Mouse (Mus musculus) bone marrow macrophage, adult 2 months (primary cell): ENCODE measurements around the gene Rps6ka3. TPM values are rescaled to one million over a fixed set of nuclear protein-coding genes. Genes with fewer than 3 reads are reported as not detected.

Experiments
- H3K27ac ChIP-seq: 2 replicates; pipeline ENCODE4 v1.5.1; 2012; ENCODE audit warnings: low read depth, low read length; ENCODE audit not compliant: insufficient read depth
- H3K4me1 ChIP-seq: 2 replicates; pipeline ENCODE4 v1.6.1; 2012; ENCODE audit warnings: low read length; ENCODE audit not compliant: control insufficient read depth, insufficient read depth
- H3K4me3 ChIP-seq: 2 replicates; pipeline ENCODE4 v1.5.1; 2012; ENCODE audit warnings: mild to moderate bottlenecking, low read length, moderate library complexity; ENCODE audit not compliant: insufficient read depth
- CTCF ChIP-seq: IDR thresholded peaks from 2 replicates; pipeline ENCODE4 v1.5.1; 2012; ENCODE audit warnings: low read depth, mild to moderate bottlenecking, low read length, moderate library complexity
- POLR2A ChIP-seq: IDR thresholded peaks from 2 replicates; pipeline ENCODE4 v1.6.1; 2012; ENCODE audit warnings: mild to moderate bottlenecking, low read depth, low read length, borderline replicate concordance
- polyA plus RNA-seq: library from polyadenylated mRNA; stranded (reverse); fragments of >200 nt; gene quantifications from 2 replicates; pipeline ENCODE4 v1.2.4, GENCODE M21; 2012; ENCODE audit not compliant: missing spikeins, insufficient read depth, insufficient read length

Gene Rps6ka3
- polyA plus RNA-seq, 1 experiment = 79.0 TPM

GRCm38 (mm10) chrX:159315293-159315692 lies 105.2 kb downstream of the Rps6ka3 start:
- no peak for TF ChIP-seq POLR2A
- no peak for TF ChIP-seq CTCF
- no peak overlapping the region for H3K27ac ChIP-seq
- no peak overlapping the region for H3K4me3 ChIP-seq
- H3K4me1 ChIP-seq = no peaks in the 10 kb centered on the region

- Histone ChIP-seq H3K4me3 (no peak overlapping the region), H3K4me1 (no peaks in the 10 kb centered on the region), H3K27ac (no peak overlapping the region)
- no peak for TF ChIP-seq POLR2A
- TF ChIP-seq CTCF = peak; percentile 45
These were observed 111.2 kb downstream of the Rps6ka3 start for GRCm38 (mm10) chrX:159321342-159321741.

GRCm38 (mm10) chrX:159364506-159364905 lies 154.4 kb downstream of the Rps6ka3 start:
- H3K27ac ChIP-seq = no peak overlapping the region
- TF ChIP-seq POLR2A (no peak), CTCF (no peak)
- H3K4me1 ChIP-seq = no peaks in the 10 kb centered on the region
- no peak overlapping the region for H3K4me3 ChIP-seq

DNA sequence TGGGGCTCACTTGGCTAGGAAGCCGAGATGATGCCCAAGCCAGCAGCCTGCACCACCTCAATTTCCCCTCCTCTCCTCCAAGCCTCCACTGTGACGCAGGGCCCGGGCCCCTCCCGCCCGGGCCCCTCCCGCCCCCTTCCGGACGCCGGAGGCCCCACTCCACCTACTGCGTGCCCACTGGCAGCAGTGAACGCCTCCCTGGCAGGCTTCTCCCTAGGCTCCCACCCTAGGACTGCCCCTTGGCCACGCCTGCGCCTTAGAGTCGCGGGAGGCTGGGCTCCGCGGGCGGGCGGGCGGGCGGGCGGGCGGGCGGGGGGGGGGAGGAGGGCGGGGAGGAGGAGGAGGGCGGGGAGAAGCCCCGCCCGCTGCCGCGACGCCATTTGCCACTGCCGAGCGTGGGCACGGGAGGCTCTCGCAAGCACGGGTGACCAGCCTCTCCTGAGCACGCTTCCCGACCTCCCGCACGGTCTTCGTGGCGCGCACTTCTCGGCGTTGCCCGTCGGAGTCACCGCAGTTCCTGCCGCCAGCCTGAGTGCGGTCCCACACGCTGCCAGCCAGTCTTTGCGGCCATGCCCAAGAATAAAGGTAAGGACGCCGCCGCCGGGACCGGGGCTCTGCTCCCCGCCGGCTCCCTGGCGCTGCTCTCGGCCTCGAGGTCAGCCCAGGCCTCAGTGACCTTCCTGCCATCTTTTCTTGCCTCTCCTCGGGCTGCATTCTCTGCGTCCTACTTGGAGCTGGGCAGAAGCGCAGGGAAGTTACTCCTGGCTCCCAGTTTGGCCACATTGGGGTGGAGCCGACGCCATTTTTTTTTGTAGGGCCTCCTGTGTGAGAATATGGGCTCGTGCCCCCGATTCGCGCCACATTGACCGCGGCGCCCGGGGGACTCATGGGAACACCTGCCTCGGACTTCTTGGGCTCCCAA lies 162.0 kb downstream of the Rps6ka3 start, which contains the start of gene Eif1ax:
Gene Eif1ax (plus strand): TSS at position 348 of the 922 bp plus-strand sequence.
- TF ChIP-seq POLR2A = no peak
- no peak for TF ChIP-seq CTCF
- peak within 1 kb of the TSS; percentile 37 for H3K27ac ChIP-seq

DNA sequence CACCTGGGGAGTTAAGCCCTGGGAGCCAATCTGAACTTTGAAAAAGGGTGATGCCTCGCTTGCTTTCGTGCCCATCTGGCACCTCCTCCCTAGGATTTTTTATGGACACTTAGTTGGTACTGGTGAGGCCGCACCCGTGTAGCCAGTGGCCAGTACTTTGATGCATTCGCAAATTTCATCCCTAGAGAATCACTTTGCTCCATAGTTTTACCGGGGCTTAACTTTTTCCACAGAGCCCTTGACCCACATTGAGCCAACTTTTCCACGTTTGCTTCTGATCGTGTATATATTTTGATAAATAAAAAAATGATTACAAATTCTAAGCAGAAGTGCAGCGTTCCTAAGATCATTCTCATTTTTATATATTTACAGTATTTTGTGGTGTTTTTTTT lies 162.6 kb downstream of the Rps6ka3 start:
- Histone ChIP-seq H3K27ac (peak overlapping the region; percentile 37), H3K4me1 (peaks cover 6% of the 10 kb centered on the region; the same call in 1 of the 2 replicates), H3K4me3 (peak overlapping the region; percentile 92)
- TF ChIP-seq POLR2A (no peak), CTCF (no peak)

More for the DNA sequence above, 162.0 kb downstream of the Rps6ka3 start, which contains the start of gene Eif1ax:
- Histone ChIP-seq H3K4me1 (peaks cover 6% of the 10 kb centered on the region; the same call in 1 of the 2 replicates), H3K4me3 (peak within 1 kb of the TSS; percentile 92)

DNA sequence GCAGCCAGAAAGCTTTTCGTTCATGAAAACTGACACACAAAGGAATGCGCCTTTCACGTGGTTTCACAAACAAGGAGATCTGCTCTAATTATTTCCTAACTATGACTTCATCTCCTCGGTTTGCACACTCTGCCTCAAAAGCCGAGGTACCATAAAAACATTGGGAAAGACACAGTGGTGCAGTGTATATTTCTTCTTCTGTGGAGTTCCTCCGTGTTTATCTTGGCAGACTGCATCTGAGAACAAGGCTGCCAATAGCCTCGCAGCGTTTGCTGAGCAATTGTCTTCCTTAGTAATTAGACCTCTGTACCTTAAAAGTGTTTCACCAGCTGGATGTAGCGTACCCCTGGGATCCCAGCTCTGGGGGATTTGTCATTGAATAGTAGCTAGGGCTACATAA lies 177.0 kb downstream of the Rps6ka3 start:
- no peaks in the 10 kb centered on the region for H3K4me1 ChIP-seq
- no peak overlapping the region for H3K4me3 ChIP-seq
- TF ChIP-seq CTCF (no peak), POLR2A (no peak)
- H3K27ac ChIP-seq = no peak overlapping the region

- Histone ChIP-seq H3K4me3 (no peak overlapping the region), H3K27ac (no peak overlapping the region), H3K4me1 (no peaks in the 10 kb centered on the region)
- TF ChIP-seq POLR2A (no peak), CTCF (no peak)
These were observed 178.8 kb downstream of the Rps6ka3 start for GRCm38 (mm10) chrX:159388953-159389352.

- TF ChIP-seq POLR2A (no peak), CTCF (no peak)
- no peaks in the 10 kb centered on the region for H3K4me1 ChIP-seq
- no peak overlapping the region for H3K27ac ChIP-seq
- H3K4me3 ChIP-seq = no peak overlapping the region
These were observed 180.3 kb downstream of the Rps6ka3 start for GRCm38 (mm10) chrX:159390347-159390962.

DNA sequence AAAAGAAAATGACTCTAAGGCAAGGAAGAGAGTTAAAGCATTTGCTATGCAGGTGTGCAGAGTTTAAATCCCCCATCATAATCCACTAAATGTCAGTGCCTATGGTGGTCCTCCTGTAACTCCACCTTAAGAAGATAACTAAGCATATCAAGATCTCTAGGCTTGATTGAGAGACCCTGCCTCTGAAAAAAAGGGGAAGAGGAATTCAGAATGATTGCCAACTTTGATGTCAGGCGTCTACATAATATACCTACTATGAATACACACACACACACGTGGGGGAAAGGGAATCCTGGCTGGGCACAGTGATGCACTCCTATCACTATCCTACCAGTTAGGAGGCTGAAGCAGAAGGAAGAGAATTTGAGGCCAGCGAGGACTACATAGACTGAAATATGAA lies 181.1 kb downstream of the Rps6ka3 start:
- no peak for TF ChIP-seq CTCF
- TF ChIP-seq POLR2A = no peak
- Histone ChIP-seq H3K27ac (no peak overlapping the region), H3K4me1 (no peaks in the 10 kb centered on the region), H3K4me3 (no peak overlapping the region)

- Histone ChIP-seq H3K4me1 (no peaks in the 10 kb centered on the region), H3K27ac (no peak overlapping the region), H3K4me3 (no peak overlapping the region)
- TF ChIP-seq CTCF (no peak), POLR2A (no peak)
These were observed 199.1 kb downstream of the Rps6ka3 start for GRCm38 (mm10) chrX:159409253-159409652.
